Mouse (Mus musculus) lung, adult 2 months (tissue): ENCODE data around the gene Setd1a.

ENCODE experiments used
- CTCF ChIP-seq: fragments of 200-500 bp; IDR thresholded peaks from 2 replicates; pipeline ENCODE4 v1.5.1; 2011; ENCODE audit warnings: mild to moderate bottlenecking, low read length, control low read depth; ENCODE audit not compliant: insufficient read depth
- POLR2A ChIP-seq: fragments of 200-500 bp; IDR thresholded peaks from 2 replicates; pipeline ENCODE4 v1.6.1; 2011; ENCODE audit warnings: low read depth, mild to moderate bottlenecking, control low read depth, low read length, borderline replicate concordance; ENCODE audit errors: extremely low read depth

- TF ChIP-seq POLR2A (no peak), CTCF (no peak)
Observed at GRCm38 (mm10) chr7:127777474-127778266, 1.2 kb downstream of the Setd1a start.
